Mouse (Mus musculus): ENCODE data around the gene Dgki.
A peak's percentile ranks its signal among the peaks of the same experiment; 100 is the strongest.

Dgki gene

GRCm38 (mm10) chr6:37299562-37300390 is at the start of gene Dgki:
Gene Dgki, minus strand, starts transcription at chr6:37300184.
- peak; percentile 60 for DNase-seq (ENCODE audit: low read depth, low spot score)

- no peak for DNase-seq (ENCODE audit: low read depth, low spot score)
Measured at GRCm38 (mm10) chr6:37347606-37348005, 47.6 kb upstream of the Dgki start.

- DNase-seq (ENCODE audit: low read depth, low spot score): no peak
Measured at GRCm38 (mm10) chr6:37338055-37338454, 38.1 kb upstream of the Dgki start.

DNA sequence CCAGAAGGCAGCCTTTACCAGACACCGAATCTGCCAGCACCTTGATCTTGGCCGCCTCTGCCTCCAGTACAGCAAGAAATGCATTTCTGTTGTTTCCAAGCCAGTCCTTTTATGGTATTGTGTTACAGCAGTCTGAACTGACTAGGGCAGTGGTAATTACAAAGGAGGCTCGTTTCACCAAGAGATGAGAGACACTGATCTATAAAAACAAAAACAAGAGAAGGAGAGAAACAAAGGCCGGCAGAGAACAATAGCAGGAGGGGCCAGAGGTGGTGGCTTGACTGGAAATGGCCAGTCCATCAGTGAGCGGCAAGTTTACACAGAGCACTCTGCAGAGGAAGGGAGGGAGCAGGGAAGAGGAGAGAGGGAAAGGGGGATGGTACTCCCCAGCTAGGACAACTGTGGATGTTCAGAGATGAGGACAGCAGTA is 36.9 kb upstream of the Dgki start:
- DNase-seq (ENCODE audit: low read depth, low spot score): peak; percentile 88

DNA sequence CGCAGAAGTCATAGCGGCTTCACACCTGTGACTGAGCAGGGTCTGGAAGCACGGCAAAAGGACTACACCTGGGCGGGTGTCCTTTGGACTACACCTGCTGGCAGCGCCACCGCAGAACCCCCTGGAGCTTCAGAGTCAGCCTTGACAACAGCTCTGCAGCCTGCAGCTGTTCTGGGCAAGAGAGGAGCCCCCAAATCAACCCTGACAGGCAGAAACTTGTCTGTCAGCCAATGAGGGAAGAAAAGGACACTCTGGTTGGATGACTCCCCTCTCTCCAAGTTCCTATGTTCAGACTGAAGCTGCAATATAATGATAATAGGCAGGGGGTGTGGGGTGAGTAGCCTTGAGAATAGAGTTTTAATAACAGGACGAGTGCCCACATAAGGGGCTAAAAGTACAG is 36.4 kb upstream of the Dgki start:
- DNase-seq (ENCODE audit: low read depth, low spot score): no peak

GRCm38 (mm10) chr6:37332846-37333245 is 32.9 kb upstream of the Dgki start:
- no peak for DNase-seq (ENCODE audit: low read depth, low spot score)

GRCm38 (mm10) chr6:37329901-37330864 is 30.2 kb upstream of the Dgki start:
- DNase-seq (ENCODE audit: low read depth, low spot score): no peak

DNA sequence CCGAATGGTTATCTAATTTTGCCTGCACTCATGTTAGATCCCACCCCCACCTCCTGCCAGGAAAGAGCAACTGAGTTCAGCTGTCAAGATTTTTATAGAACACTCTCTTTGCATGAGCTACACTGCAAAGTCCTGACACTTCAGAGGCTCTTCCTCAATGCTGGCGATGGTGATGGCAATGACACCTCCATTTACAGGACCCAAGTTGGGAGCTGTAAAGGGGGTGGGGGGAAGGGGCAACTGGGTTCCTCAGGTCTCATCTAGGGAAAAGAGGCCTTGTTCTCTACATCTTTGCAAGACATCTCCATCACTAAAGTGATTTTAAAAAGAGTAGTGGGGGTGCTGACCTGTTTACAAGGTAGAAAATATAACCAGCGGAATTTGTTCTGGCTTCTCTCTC is 29.4 kb upstream of the Dgki start:
- DNase-seq (ENCODE audit: low read depth, low spot score): no peak

GRCm38 (mm10) chr6:37328671-37329070 is 28.7 kb upstream of the Dgki start:
- DNase-seq (ENCODE audit: low read depth, low spot score): no peak

- DNase-seq (ENCODE audit: low read depth, low spot score): peak; percentile 58
Measured at GRCm38 (mm10) chr6:37327519-37327918, 27.5 kb upstream of the Dgki start.

DNA sequence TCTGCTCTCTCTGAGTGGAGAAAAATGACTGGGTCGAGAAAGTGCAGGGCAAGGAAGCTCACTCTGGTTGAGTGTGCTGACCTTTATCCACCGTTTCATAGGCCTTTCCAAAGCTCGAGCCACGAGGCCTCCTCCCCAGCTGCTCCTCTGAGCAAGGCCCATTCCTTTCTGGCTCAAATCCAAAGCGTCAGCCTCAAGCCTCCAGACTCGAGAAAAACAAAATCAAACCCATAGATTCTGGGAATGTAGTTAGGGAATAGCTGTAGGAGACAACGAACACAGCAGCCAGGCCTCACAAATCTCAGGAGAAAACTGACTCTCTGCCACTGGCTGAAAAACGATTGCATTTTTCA is 26.6 kb upstream of the Dgki start:
- DNase-seq (ENCODE audit: low read depth, low spot score): no peak

GRCm38 (mm10) chr6:37325906-37326602 is 26.1 kb upstream of the Dgki start:
- no peak for DNase-seq (ENCODE audit: low read depth, low spot score)

DNA sequence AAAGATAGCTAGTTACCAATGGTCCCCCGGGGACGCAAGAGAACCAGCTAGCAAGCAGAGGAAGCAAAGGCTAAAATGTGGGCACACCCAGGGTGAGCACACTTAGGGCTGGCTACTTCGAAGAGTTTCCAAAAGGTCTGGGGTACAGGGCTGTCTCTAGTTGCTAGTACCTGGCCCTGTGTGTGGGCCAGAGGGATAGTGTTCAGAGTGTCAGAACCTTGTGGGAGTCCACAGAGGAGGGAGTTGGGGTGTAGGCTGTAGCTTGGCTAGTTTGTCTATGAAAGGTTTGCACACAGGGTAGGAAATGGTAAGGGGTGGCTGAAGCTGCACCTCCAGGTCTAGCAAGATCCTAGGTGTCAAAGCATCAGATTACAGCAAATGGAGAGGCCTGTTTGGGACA is 25.1 kb upstream of the Dgki start:
- no peak for DNase-seq (ENCODE audit: low read depth, low spot score)

- no peak for DNase-seq (ENCODE audit: low read depth, low spot score)
Measured at GRCm38 (mm10) chr6:37322641-37323040, 22.7 kb upstream of the Dgki start.

DNA sequence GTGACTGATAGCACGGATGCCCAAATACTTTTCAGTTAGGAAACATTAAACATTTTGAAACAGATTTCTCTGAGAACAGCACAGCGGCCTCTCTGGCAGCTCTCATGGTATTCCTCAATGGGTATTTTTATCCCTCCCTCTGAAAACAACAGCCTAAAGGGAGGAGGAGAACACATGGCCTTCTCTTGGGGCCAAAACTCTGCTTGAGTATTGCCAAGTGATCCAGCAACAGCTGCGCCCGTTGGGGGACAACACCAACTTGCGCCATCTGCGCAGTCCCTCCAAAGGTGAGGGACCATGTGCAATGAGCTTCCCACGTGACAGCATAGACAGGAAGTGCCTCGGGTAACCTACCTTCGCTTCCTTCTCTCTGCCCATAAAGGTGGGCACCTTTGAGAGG is 22.1 kb upstream of the Dgki start:
- no peak for DNase-seq (ENCODE audit: low read depth, low spot score)

GRCm38 (mm10) chr6:37317904-37318303 is 17.9 kb upstream of the Dgki start:
- DNase-seq (ENCODE audit: low read depth, low spot score): no peak

GRCm38 (mm10) chr6:37315440-37315839 is 15.5 kb upstream of the Dgki start:
- DNase-seq (ENCODE audit: low read depth, low spot score): no peak

- DNase-seq (ENCODE audit: low read depth, low spot score): no peak
Measured at GRCm38 (mm10) chr6:37310601-37311000, 10.6 kb upstream of the Dgki start.

DNA sequence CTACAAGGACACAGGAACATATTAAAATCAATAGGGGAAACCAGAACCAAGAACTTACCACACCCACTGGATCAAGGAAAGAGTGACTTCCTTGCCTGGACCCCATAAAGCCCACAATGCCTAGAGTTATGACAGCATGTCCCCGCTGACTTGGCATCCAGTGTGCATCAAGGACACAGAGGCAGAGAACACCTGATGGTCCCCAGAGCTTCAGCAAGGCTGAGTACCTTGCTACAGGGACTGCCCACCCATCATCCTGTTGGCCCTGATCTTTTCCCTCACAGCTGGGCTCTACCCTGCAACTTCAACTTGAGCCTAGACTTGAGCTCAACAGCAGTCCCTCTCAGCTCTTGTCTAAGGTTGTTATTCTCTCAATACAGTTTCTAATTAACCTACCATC is 6.6 kb upstream of the Dgki start:
- no peak for DNase-seq (ENCODE audit: low read depth, low spot score)

GRCm38 (mm10) chr6:37300492-37300891 is 508 bp upstream of the Dgki start:
- no peak for DNase-seq (ENCODE audit: low read depth, low spot score)

- DNase-seq (ENCODE audit: low read depth, low spot score): no peak
Measured at GRCm38 (mm10) chr6:37298982-37299381, 1.0 kb downstream of the Dgki start.
